9 mouse cellular contexts compared by ENCODE assay signal in genomic region chr10:77225414-77225813, GRCm38 (mm10). TPM values are rescaled to one million over a fixed set of nuclear protein-coding genes. Genes with fewer than 3 reads are reported as not detected.
A peak's percentile ranks its signal among the peaks of the same experiment; 100 is the strongest.
DNase-seq lines count a peak whose midpoint lies in the region; ATAC-seq and TF ChIP-seq lines count a peak whose summit lies in the region.
"Had no signal": no experiment of that assay in that cellular context is flagged by ENCODE, and none has a peak within 500 bp of the region (broad histone marks: within the 10 kb centered on the region; RNA-seq: fewer than 3 reads in every experiment).

No protein-coding gene starts in this region.

- H3K27me3 ChIP-seq in heart, embryonic 16.5 days (ENCODE audit: control insufficient read depth, insufficient read depth, low read length) = no peaks in the 10 kb centered on the region; the same call in 1 of the 2 replicates
- H3K27me3 ChIP-seq in intestine, postnatal 0 days (replicated peaks; ENCODE audit: control insufficient read depth, insufficient read depth, low read length) = no peaks in the 10 kb centered on the region
- H3K27me3 ChIP-seq in forebrain, embryonic 11.5 days (ENCODE audit: control insufficient read depth, insufficient read depth, low read length) = no peaks in the 10 kb centered on the region
- H3K27me3 ChIP-seq: forebrain, embryonic 15.5 days had no signal

- H3K4me1 ChIP-seq in bone marrow, adult 2 months (ENCODE audit: control insufficient read depth, insufficient read depth, low read length) = peaks cover 10% of the 10 kb centered on the region
- peaks cover 39% of the 10 kb centered on the region for H3K4me1 ChIP-seq in heart, embryonic 16.5 days (ENCODE audit: control insufficient read depth, insufficient read depth, low read length)
- H3K4me1 ChIP-seq in intestine, postnatal 0 days (replicated peaks; ENCODE audit: control insufficient read depth, insufficient read depth, low read length) = 0 out of 2 replicates have a peak, but pooled peaks cover 5% of the 10 kb centered on the region
- no peaks in the 10 kb centered on the region for H3K4me1 ChIP-seq in forebrain, embryonic 11.5 days (replicated peaks; ENCODE audit: control insufficient read depth, insufficient read depth, low read length)
- H3K4me1 ChIP-seq: forebrain, embryonic 15.5 days had no signal

- H3K4me3 ChIP-seq in bone marrow, adult 2 months (replicated peaks; ENCODE audit: control insufficient read depth, low read depth, low read length) = no peak overlapping the region
- H3K4me3 ChIP-seq in heart, embryonic 16.5 days (ENCODE audit: low read length) = no peak overlapping the region
- no peak overlapping the region for H3K4me3 ChIP-seq in intestine, postnatal 0 days (ENCODE audit: low read depth, low read length)
- H3K4me3 ChIP-seq in forebrain, embryonic 11.5 days (ENCODE audit: low read depth, low read length) = no peak overlapping the region
- H3K4me3 ChIP-seq: forebrain, embryonic 15.5 days had no signal

- H3K9me3 ChIP-seq in heart, embryonic 16.5 days (replicated peaks; ENCODE audit: control insufficient read depth, low read length) = no peaks in the 10 kb centered on the region
- no peaks in the 10 kb centered on the region for H3K9me3 ChIP-seq in intestine, postnatal 0 days (ENCODE audit: control insufficient read depth)
- no peaks in the 10 kb centered on the region for H3K9me3 ChIP-seq in forebrain, embryonic 11.5 days (ENCODE audit: control insufficient read depth, low read length)
- H3K9me3 ChIP-seq: forebrain, embryonic 15.5 days had no signal

- H3K9ac ChIP-seq in heart, embryonic 16.5 days (ENCODE audit: low read length) = no peak overlapping the region
- no peak overlapping the region for H3K9ac ChIP-seq in intestine, postnatal 0 days (ENCODE audit: low read depth, low read length)
- no peak overlapping the region for H3K9ac ChIP-seq in forebrain, embryonic 11.5 days (ENCODE audit: low read length)
- H3K9ac ChIP-seq: forebrain, embryonic 15.5 days had no signal

- peak; percentile 26 for DNase-seq in layer of hippocampus, adult 11-12 months (ENCODE audit: low spot score)
- no peak for DNase-seq in layer of hippocampus, adult 9-10 months (ENCODE audit: low spot score)
- peak; percentile 53 for DNase-seq in lung, postnatal 36 days
- DNase-seq in gastrocnemius, adult 8-10 months (ENCODE audit: low spot score in 2 of 2) = no peak
- DNase-seq in forebrain, embryonic 11.5 days (ENCODE audit: low spot score) = no peak

- 1% methylated on average over 9 of the region's 9 CpGs for WGBS in bone marrow, adult 2 months
- WGBS in heart, embryonic 16.5 days = 25% methylated on average over 9 of the region's 9 CpGs
- WGBS in intestine, postnatal 0 days = 41% methylated on average over 9 of the region's 9 CpGs
- WGBS in forebrain, embryonic 11.5 days = 83% methylated on average over 9 of the region's 9 CpGs

- peak; percentile 30; the same call in 1 of the 2 replicates for ATAC-seq in heart, embryonic 16.5 days (replicated peaks; ENCODE audit: extremely low read depth, insufficient read depth, low FRiP score)
- no peak for ATAC-seq in intestine, postnatal 0 days
- no peak for ATAC-seq in forebrain, embryonic 11.5 days (replicated peaks; ENCODE audit: low FRiP score)
- ATAC-seq: forebrain, embryonic 15.5 days had no signal

- TF ChIP-seq CTCF in bone marrow, adult 2 months (IDR thresholded peaks at IDR 0.05; ENCODE audit: control insufficient read depth, insufficient read depth, low read length) = no peak
- no peak for TF ChIP-seq CTCF in intestine, postnatal 0 days (IDR thresholded peaks at IDR 0.05; ENCODE audit: low read depth)

- H3K4me2 ChIP-seq in heart, embryonic 16.5 days (ENCODE audit: low read depth, low read length) = no peak overlapping the region
- H3K4me2 ChIP-seq in intestine, postnatal 0 days (replicated peaks; ENCODE audit: low read depth) = no peak overlapping the region
- no peak overlapping the region for H3K4me2 ChIP-seq in forebrain, embryonic 11.5 days (ENCODE audit: low read depth, low read length, severe bottlenecking)
- H3K4me2 ChIP-seq: forebrain, embryonic 15.5 days had no signal

- H3K27ac ChIP-seq in bone marrow, adult 2 months (ENCODE audit: control insufficient read depth, insufficient read depth, low read depth, low read length, poor library complexity) = peak overlapping the region; percentile 8; the same call in 1 of the 2 replicates
- no peak overlapping the region for H3K27ac ChIP-seq in heart, embryonic 16.5 days (ENCODE audit: low read length)
- no peak overlapping the region for H3K27ac ChIP-seq in intestine, postnatal 0 days (ENCODE audit: low read depth, low read length)
- no peak overlapping the region for H3K27ac ChIP-seq in forebrain, embryonic 11.5 days (ENCODE audit: low read depth, low read length)
- H3K27ac ChIP-seq: forebrain, embryonic 15.5 days had no signal

- H3K36me3 ChIP-seq in heart, embryonic 16.5 days (ENCODE audit: control insufficient read depth, insufficient read depth) = no peaks in the 10 kb centered on the region
- no peaks in the 10 kb centered on the region for H3K36me3 ChIP-seq in intestine, postnatal 0 days (ENCODE audit: control insufficient read depth, insufficient read depth)
- H3K36me3 ChIP-seq in forebrain, embryonic 11.5 days (ENCODE audit: control insufficient read depth, insufficient read depth, low read length) = no peaks in the 10 kb centered on the region
- H3K36me3 ChIP-seq: forebrain, embryonic 15.5 days had no signal

- TF ChIP-seq POLR2A in bone marrow, adult 2 months (IDR thresholded peaks at IDR 0.05; ENCODE audit: borderline replicate concordance, control insufficient read depth, low read depth, low read length) = no peak

RNA-seq across cellular contexts. Expression of gene Pofut2, which starts 33.6 kb away (rescaled TPM):
- 4.2 and 8.4 TPM in 2 replicates for polyA plus RNA-seq in bone marrow, adult 2 months (2011; ENCODE audit: insufficient read depth, insufficient read length, low replicate concordance, missing spikeins)
- polyA plus RNA-seq in heart, embryonic 16.5 days (2015; fragmentation: Nextera tagmentation; extraction: Ambion mirVana) = 108 and 115 TPM in 2 replicates
- 10 to 100 TPM; 22.7 to 29.5 (median 23.8) TPM for total RNA-seq in gastrocnemius, adult 8-10 months (2022)
- polyA plus RNA-seq in intestine, postnatal 0 days (2015; fragmentation: Nextera tagmentation; extraction: Ambion mirVana) = 40.4 and 42.2 TPM in 2 replicates
- polyA plus RNA-seq in forebrain, embryonic 11.5 days (2014; fragmentation: Nextera tagmentation; extraction: Ambion mirVana) = 67.0 and 78.0 TPM in 2 replicates

RNA-seq across cellular contexts. Expression of gene Col18a1, which starts 59.1 kb away (rescaled TPM):
- 2.6 and 3.4 TPM in 2 replicates for polyA plus RNA-seq in bone marrow, adult 2 months (2011; ENCODE audit: insufficient read depth, insufficient read length, low replicate concordance, missing spikeins)
- polyA plus RNA-seq in heart, embryonic 16.5 days (2015; fragmentation: Nextera tagmentation; extraction: Ambion mirVana) = 96.2 and 130 TPM in 2 replicates
- 1 to 10 TPM; 2.2 to 5.9 (median 3.7) TPM for total RNA-seq in gastrocnemius, adult 8-10 months (2022)
- 34.9 and 35.2 TPM in 2 replicates for polyA plus RNA-seq in intestine, postnatal 0 days (2015; fragmentation: Nextera tagmentation; extraction: Ambion mirVana)
- 79.0 and 86.7 TPM in 2 replicates for polyA plus RNA-seq in forebrain, embryonic 11.5 days (2014; fragmentation: Nextera tagmentation; extraction: Ambion mirVana)

Comparison
In these comparisons a context has a peak if more than half of its experiments do, and no peak if none do; other contexts are left out.
1. DNase-seq: peak in layer of hippocampus, adult 11-12 months (single experiment) and lung, postnatal 36 days (single experiment); none in layer of hippocampus, adult 9-10 months (single experiment), gastrocnemius, adult 8-10 months (0 of 2) and forebrain, embryonic 11.5 days (single experiment).